ENCODE assay signal across 8 mouse cellular contexts in the genomic region with DNA sequence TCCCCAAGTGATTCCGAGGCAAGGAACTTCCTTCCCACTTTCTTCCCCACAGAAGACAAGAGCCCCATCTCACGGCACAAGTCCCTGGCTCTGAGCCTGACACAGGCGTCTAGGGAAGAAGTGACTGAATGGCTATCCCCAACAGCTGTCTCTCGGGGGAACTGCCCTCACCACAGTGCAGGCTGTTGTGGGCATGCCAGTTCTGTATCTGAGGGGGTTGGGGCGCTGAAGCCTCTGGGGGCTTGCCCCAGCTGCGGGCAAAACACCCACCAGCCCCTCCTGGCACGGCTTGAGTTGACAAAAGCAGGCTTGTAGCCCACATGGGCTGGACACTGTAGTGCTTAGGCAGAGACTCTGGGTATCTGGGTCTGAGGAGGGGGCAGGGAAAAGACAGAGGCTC. TPM values are rescaled to one million over a fixed set of nuclear protein-coding genes. Genes with fewer than 3 reads are reported as not detected.
DNase-seq lines count a peak whose midpoint lies in the region; ATAC-seq and TF ChIP-seq lines count a peak whose summit lies in the region.

No protein-coding gene starts in this region.

- H3K9ac ChIP-seq in kidney, embryonic 16.5 days (replicated peaks; ENCODE audit: low read length), result peak overlapping the region; percentile 40; the same call in 1 of the 2 replicates
- no peak overlapping the region for H3K9ac ChIP-seq in hindbrain, postnatal 0 days (replicated peaks; ENCODE audit: low read length)

- H3K4me1 ChIP-seq in kidney, embryonic 16.5 days (ENCODE audit: insufficient read depth, low read length), result peaks cover 49% of the 10 kb centered on the region
- peaks cover 41% of the 10 kb centered on the region for H3K4me1 ChIP-seq in hindbrain, postnatal 0 days (ENCODE audit: insufficient read depth, low read length)
- peaks cover 9% of the 10 kb centered on the region; the same call in 1 of the 2 replicates for H3K4me1 ChIP-seq in thymus, adult 2 months (replicated peaks; ENCODE audit: control insufficient read depth, insufficient read depth, low read length)

- H3K36me3 ChIP-seq in kidney, embryonic 16.5 days (ENCODE audit: insufficient read depth, low read length), result peaks cover 9% of the 10 kb centered on the region; the same call in 1 of the 2 replicates
- peaks cover 8% of the 10 kb centered on the region; the same call in 1 of the 2 replicates for H3K36me3 ChIP-seq in hindbrain, postnatal 0 days (ENCODE audit: insufficient read depth, low read length)
- no peaks in the 10 kb centered on the region for H3K36me3 ChIP-seq in thymus, adult 2 months (ENCODE audit: control insufficient read depth, insufficient read depth, low read length)

- 77% methylated on average over 7 of the region's 7 CpGs for WGBS in kidney, embryonic 16.5 days
- 15% methylated on average over 7 of the region's 7 CpGs for WGBS in hindbrain, postnatal 0 days
- WGBS in thymus, adult 2 months, result 34% methylated on average over 7 of the region's 7 CpGs

- no peak overlapping the region for H3K27ac ChIP-seq in kidney, embryonic 16.5 days (ENCODE audit: low read length)
- H3K27ac ChIP-seq in hindbrain, postnatal 0 days, result peak overlapping the region; percentile 52; the same call in 1 of the 2 replicates
- no peak overlapping the region for H3K27ac ChIP-seq in thymus, adult 2 months (ENCODE audit: control insufficient read depth, insufficient read depth, low read length)

- TF ChIP-seq CTCF in hindbrain, postnatal 0 days (IDR thresholded peaks at IDR 0.05; ENCODE audit: low read depth), result no peak
- TF ChIP-seq CTCF in thymus, adult 2 months (IDR thresholded peaks at IDR 0.05; ENCODE audit: borderline replicate concordance, control insufficient read depth, extremely low read depth, insufficient read depth, low read length, poor library complexity), result no peak

- no peaks in the 10 kb centered on the region for H3K27me3 ChIP-seq in kidney, embryonic 16.5 days (ENCODE audit: insufficient read depth, low read length)
- no peaks in the 10 kb centered on the region for H3K27me3 ChIP-seq in hindbrain, postnatal 0 days (ENCODE audit: insufficient read depth, low read length)
- H3K27me3 ChIP-seq in thymus, adult 2 months (ENCODE audit: control insufficient read depth, insufficient read depth, low read length), result no peaks in the 10 kb centered on the region

- no peaks in the 10 kb centered on the region for H3K9me3 ChIP-seq in kidney, embryonic 16.5 days (ENCODE audit: low read length)
- no peaks in the 10 kb centered on the region for H3K9me3 ChIP-seq in hindbrain, postnatal 0 days (ENCODE audit: low read length)

- ATAC-seq in kidney, embryonic 16.5 days (ENCODE audit: low FRiP score, low TSS enrichment), result no peak
- peak; percentile 55 for ATAC-seq in common myeloid progenitor, adult 5-6 weeks (replicated peaks; ENCODE audit: low read depth, poor library complexity, severe bottlenecking)
- ATAC-seq in hindbrain, postnatal 0 days, result peak; percentile 74

- H3K4me2 ChIP-seq in kidney, embryonic 16.5 days (replicated peaks; ENCODE audit: low read depth, low read length), result no peak overlapping the region
- H3K4me2 ChIP-seq in hindbrain, postnatal 0 days (ENCODE audit: low read depth, low read length), result no peak overlapping the region

- no peak overlapping the region for H3K4me3 ChIP-seq in kidney, embryonic 16.5 days (ENCODE audit: low read length)
- H3K4me3 ChIP-seq in hindbrain, postnatal 0 days (ENCODE audit: low read length), result no peak overlapping the region
- no peak overlapping the region for H3K4me3 ChIP-seq in thymus, adult 2 months (ENCODE audit: control insufficient read depth, insufficient read depth, low read length)

- no peak for TF ChIP-seq POLR2A in thymus, adult 2 months (IDR thresholded peaks at IDR 0.05; ENCODE audit: control insufficient read depth, extremely low read depth, insufficient read depth, low read length, poor library complexity)

- no peak for DNase-seq in kidney, postnatal 4 days
- peak; percentile 84 for DNase-seq in brain, adult 2 months (ENCODE audit: low read depth, low spot score)
- DNase-seq in hindbrain, postnatal 0 days (ENCODE audit: low spot score), result peak; percentile 69
- no peak for DNase-seq in thymus, adult 2 months
- DNase-seq in MN1 (ENCODE audit: low spot score), result no peak
- no peak for DNase-seq in embryo, embryonic 9.5 days (ENCODE audit: extremely low spot score)

RNA-seq across cellular contexts. Expression of a gene that starts 14.9 kb away (rescaled TPM):
- polyA plus RNA-seq in kidney, embryonic 16.5 days (2015; fragmentation: Nextera tagmentation; extraction: Ambion mirVana), result 2.5 and 3.6 TPM in 2 replicates
- 5.6 and 7.0 TPM in 2 replicates for total RNA-seq in common myeloid progenitor, adult 5-6 weeks (2017)
- 120 and 151 TPM in 2 replicates for total RNA-seq in hindbrain, postnatal 0 days (2014; rRNA removed)
- 3.5 and 3.6 TPM in 2 replicates for polyA plus RNA-seq in hindbrain, postnatal 0 days (2015; fragmentation: Nextera tagmentation; extraction: Ambion mirVana)
- polyA plus RNA-seq in thymus, adult 2 months (2012; rRNA removed), result 5.2 and 5.3 TPM in 2 replicates

RNA-seq across cellular contexts. Expression of a gene that starts 22.7 kb away (rescaled TPM):
- 0.53 and 0.71 TPM in 2 replicates for polyA plus RNA-seq in kidney, embryonic 16.5 days (2015; fragmentation: Nextera tagmentation; extraction: Ambion mirVana)
- not detected in 2 replicates for total RNA-seq in common myeloid progenitor, adult 5-6 weeks (2017)
- not detected in 2 replicates for total RNA-seq in hindbrain, postnatal 0 days (2014; rRNA removed)
- polyA plus RNA-seq in hindbrain, postnatal 0 days (2015; fragmentation: Nextera tagmentation; extraction: Ambion mirVana), result 0.43 TPM in 1 of 2 replicates, not detected in the other
- not detected in 2 replicates for polyA plus RNA-seq in thymus, adult 2 months (2012; rRNA removed)

RNA-seq across cellular contexts. Expression of a gene that starts 57.2 kb away (rescaled TPM):
- polyA plus RNA-seq in kidney, embryonic 16.5 days (2015; fragmentation: Nextera tagmentation; extraction: Ambion mirVana), result 37.9 and 40.2 TPM in 2 replicates
- total RNA-seq in common myeloid progenitor, adult 5-6 weeks (2017), result 29.0 and 42.4 TPM in 2 replicates
- 6.3 and 9.5 TPM in 2 replicates for total RNA-seq in hindbrain, postnatal 0 days (2014; rRNA removed)
- 11.9 and 12.7 TPM in 2 replicates for polyA plus RNA-seq in hindbrain, postnatal 0 days (2015; fragmentation: Nextera tagmentation; extraction: Ambion mirVana)
- 11.9 and 12.3 TPM in 2 replicates for polyA plus RNA-seq in thymus, adult 2 months (2012; rRNA removed)

Comparison
In these comparisons a context has a peak if more than half of its experiments do, and no peak if none do; other contexts are left out.
1. DNase-seq: peak in brain, adult 2 months (single experiment) and hindbrain, postnatal 0 days (single experiment); none in kidney, postnatal 4 days (0 of 2), thymus, adult 2 months (single experiment), MN1 (single experiment) and embryo, embryonic 9.5 days (single experiment).